Mouse (Mus musculus): ENCODE data around the gene Prkcsh.

DNA sequence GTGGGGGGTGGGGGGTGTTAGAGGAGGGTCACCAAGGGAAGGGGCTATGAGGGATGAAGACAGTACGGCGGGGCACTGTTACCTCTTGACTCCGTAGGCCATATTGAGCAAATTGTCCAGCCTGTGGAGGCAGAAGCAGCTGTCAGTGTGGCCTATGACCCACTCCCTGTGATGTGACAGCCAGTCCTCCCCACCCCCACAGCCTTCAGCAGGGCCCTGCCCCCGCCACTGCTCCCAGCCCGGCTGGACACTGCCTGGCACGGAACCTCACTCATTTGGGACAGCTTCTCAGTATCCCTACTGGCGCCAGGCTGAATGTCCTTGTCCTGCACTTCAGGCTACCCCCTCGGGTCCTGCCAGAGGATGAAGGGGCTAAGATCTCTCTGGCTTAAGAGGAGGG, 22.0 kb downstream of the Prkcsh start:
- no peak for TF ChIP-seq ZNF384 (IDR thresholded peaks at IDR 0.05; ENCODE audit: low read depth, low read length)
- TF ChIP-seq MAFK (IDR thresholded peaks at IDR 0.05; ENCODE audit: insufficient read depth, low read depth, low read length): no peak
- no peak for TF ChIP-seq ZC3H11A (IDR thresholded peaks at IDR 0.05; ENCODE audit: borderline replicate concordance, low read depth, low read length)
- TF ChIP-seq CHD2 (IDR thresholded peaks at IDR 0.05; ENCODE audit: low read depth, low read length): no peak
- no peak for TF ChIP-seq HCFC1 (IDR thresholded peaks at IDR 0.05; ENCODE audit: borderline replicate concordance, insufficient read depth, low read length)
